Mouse (Mus musculus): ENCODE measurements around the gene Dpp4.

- TF ChIP-seq CTCF (IDR thresholded peaks at IDR 0.05; ENCODE audit: borderline replicate concordance, control insufficient read depth, extremely low read depth, insufficient read depth, low read length, poor library complexity): no peak
- no peak for TF ChIP-seq POLR2A (IDR thresholded peaks at IDR 0.05; ENCODE audit: control insufficient read depth, extremely low read depth, insufficient read depth, low read length, poor library complexity)
These were observed 42.0 kb downstream of the Dpp4 start for GRCm38 (mm10) chr2:62370048-62370447.

Data from thymus, adult 2 months (tissue).